Mouse (Mus musculus): Measurements from ENCODE around the gene Acsl5. TPM values are rescaled to one million over a fixed set of nuclear protein-coding genes. Genes with fewer than 3 reads are reported as not detected.

The Acsl5 gene
- polyA plus RNA-seq, 1 experiment from 2014 or later, result 9.9 TPM

DNA sequence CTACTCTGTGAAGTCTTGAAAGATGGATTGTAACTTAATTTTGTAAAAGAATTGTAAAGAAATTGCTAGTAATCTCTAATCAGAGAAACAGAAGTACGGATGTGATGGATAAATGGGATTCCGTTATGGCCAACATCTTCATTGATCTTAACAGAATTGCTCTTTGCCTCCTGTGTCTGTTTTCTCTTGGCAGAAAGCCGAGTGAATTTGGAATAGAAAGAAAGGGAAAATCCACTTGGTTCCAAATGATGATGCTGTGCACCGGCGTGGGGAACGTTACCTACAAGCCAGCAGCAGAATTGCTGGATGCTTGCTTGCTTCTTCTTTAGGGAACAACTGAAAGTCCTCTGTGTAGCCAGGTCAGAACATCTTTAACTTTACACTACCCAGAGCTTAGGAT, 88.8 kb downstream of the Acsl5 start:
- Histone ChIP-seq H3K4me2 (replicated peaks) (no peak overlapping the region), H3K27me3 (no peaks in the 10 kb centered on the region), H3K36me3 (no peaks in the 10 kb centered on the region), H3K27ac (no peak overlapping the region), H3K4me1 (replicated peaks) (peaks cover 22% of the 10 kb centered on the region), H3K4me3 (replicated peaks) (no peak overlapping the region), H3K9ac (replicated peaks) (no peak overlapping the region), H3K9me3 (no peaks in the 10 kb centered on the region)
- 88% methylated on average over 6 of the region's 6 CpGs for whole genome bisulfite sequencing
- ATAC-seq, result no peak

DNA sequence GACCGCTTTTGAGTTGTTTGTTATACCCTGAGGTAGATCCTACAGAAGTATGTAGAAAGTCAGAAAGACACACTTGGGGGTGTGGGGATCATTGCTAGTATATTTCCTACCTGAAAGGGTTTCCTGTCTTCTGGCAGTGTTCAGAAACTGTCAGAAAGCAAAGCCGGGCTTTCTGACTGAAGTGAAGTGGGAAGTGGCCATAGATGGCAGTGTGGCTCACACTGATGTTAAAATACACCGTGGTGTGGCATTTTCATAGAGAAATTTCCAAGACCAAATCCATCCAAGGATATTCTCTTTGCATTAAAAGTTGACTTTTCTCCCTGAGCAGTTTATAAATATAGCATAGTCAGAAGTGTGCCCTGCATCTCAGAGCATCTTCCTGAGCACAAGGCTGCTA, 89.6 kb downstream of the Acsl5 start:
- Histone ChIP-seq H3K4me2 (replicated peaks) (no peak overlapping the region), H3K27ac (no peak overlapping the region), H3K4me1 (replicated peaks) (peaks cover 19% of the 10 kb centered on the region), H3K9me3 (no peaks in the 10 kb centered on the region), H3K4me3 (replicated peaks) (no peak overlapping the region), H3K9ac (replicated peaks) (no peak overlapping the region), H3K36me3 (no peaks in the 10 kb centered on the region), H3K27me3 (no peaks in the 10 kb centered on the region)
- WGBS, result 67% methylated on average over 3 of the region's 3 CpGs
- no peak for ATAC-seq

DNA sequence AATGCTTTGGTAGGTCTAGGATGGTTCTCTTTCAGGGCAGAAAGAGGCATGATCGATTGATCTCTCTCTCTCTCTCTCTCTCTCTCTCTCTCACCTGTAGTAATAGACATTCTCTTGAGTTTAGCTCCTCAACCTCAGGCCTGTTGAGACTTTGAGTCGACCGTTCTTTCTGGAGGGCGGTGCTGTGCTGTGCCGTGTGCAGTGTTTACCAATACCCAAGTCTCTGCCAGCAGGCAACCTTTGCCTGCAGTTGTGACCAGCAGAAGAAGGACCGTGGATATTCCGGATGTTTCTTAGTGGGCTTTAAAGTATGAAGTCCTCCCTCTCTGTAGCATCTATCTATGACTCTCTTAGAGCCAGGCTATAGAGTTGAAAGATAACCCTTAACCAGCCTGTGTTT, 90.7 kb downstream of the Acsl5 start:
- Histone ChIP-seq H3K27me3 (no peaks in the 10 kb centered on the region), H3K4me3 (replicated peaks) (no peak overlapping the region), H3K4me2 (replicated peaks) (no peak overlapping the region), H3K27ac (no peak overlapping the region), H3K36me3 (no peaks in the 10 kb centered on the region), H3K9me3 (no peaks in the 10 kb centered on the region), H3K4me1 (replicated peaks) (peaks cover 10% of the 10 kb centered on the region; the same call in 1 of the 2 replicates), H3K9ac (replicated peaks) (no peak overlapping the region)
- ATAC-seq, result no peak
- 92% methylated on average over 7 of the region's 7 CpGs for WGBS

DNA sequence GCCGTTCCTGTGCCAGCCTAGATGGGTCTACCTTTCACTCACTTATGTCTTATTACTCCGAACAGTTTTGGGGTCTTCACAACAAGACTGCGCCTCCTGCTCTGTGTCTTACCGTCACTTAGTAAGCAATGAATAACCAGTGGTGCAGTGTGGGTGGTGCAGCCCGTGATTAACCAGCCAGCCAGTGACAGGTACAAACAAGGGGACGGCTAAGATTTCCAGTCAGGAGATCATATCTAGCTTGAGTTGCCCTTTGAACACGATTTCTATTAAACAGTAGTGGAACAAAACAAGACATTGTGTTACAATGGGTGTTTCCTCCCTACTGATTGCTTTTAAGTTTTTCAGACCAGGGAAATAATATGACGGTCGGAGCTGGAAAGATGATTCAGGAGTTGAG, 91.5 kb downstream of the Acsl5 start:
- Histone ChIP-seq H3K27ac (no peak overlapping the region), H3K4me2 (replicated peaks) (no peak overlapping the region), H3K9me3 (no peaks in the 10 kb centered on the region), H3K4me3 (replicated peaks) (no peak overlapping the region), H3K27me3 (no peaks in the 10 kb centered on the region), H3K9ac (replicated peaks) (no peak overlapping the region), H3K36me3 (no peaks in the 10 kb centered on the region), H3K4me1 (replicated peaks) (peaks cover 7% of the 10 kb centered on the region; the same call in 1 of the 2 replicates)
- WGBS, result 91% methylated on average over 9 of the region's 9 CpGs
- ATAC-seq, result no peak

Other genes starting within 250 kb of the Acsl5 start
- 21.7 and 21.8 TPM in 2 replicates for gene Gpam, start 124.7 kb upstream of the Acsl5 start, polyA plus RNA-seq (2015; fragmentation: Nextera tagmentation; extraction: Ambion mirVana)
- 0.30 and 0.83 TPM in 2 replicates for gene Tectb, start 71.2 kb upstream of the Acsl5 start, polyA plus RNA-seq (2015; fragmentation: Nextera tagmentation; extraction: Ambion mirVana)
- 0.07 TPM in 1 of 2 replicates, not detected in the other for gene Gucy2g, start 10.7 kb upstream of the Acsl5 start, polyA plus RNA-seq (2015; fragmentation: Nextera tagmentation; extraction: Ambion mirVana)
- 74.3 and 76.0 TPM in 2 replicates for gene Zdhhc6, start 64.1 kb downstream of the Acsl5 start, polyA plus RNA-seq (2015; fragmentation: Nextera tagmentation; extraction: Ambion mirVana)
- gene Vti1a, start 64.4 kb downstream of the Acsl5 start, polyA plus RNA-seq (2015; fragmentation: Nextera tagmentation; extraction: Ambion mirVana), result 31.4 and 32.8 TPM in 2 replicates